Mouse (Mus musculus) limb, embryonic 12.5 days (tissue): ENCODE results near the gene Pls1. TPM values are rescaled to one million over a fixed set of nuclear protein-coding genes. Genes with fewer than 3 reads are reported as not detected.

Experiments
- ATAC-seq: fragments of 200-750 bp; cut with Nextera tagmentation; 2 replicates; pipeline ENCODE4 v1.8.0; 2017; ENCODE audit warnings: low read depth, moderate TSS enrichment; ENCODE audit not compliant: insufficient number of reproducible peaks, insufficient read depth, low FRiP score, low TSS enrichment
- H3K27ac ChIP-seq: fragments of 300-500 bp; sonication (generic); 2 replicates; pipeline ENCODE4 v1.5.1; 2016; ENCODE audit warnings: mild to moderate bottlenecking, moderate library complexity
- H3K27me3 ChIP-seq: fragments of 300-500 bp; sonication (generic); 2 replicates; pipeline ENCODE4 v1.6.1; 2016; ENCODE audit warnings: mild to moderate bottlenecking, moderate library complexity
- H3K36me3 ChIP-seq: fragments of 300-500 bp; sonication (generic); 2 replicates; pipeline ENCODE4 v1.6.1; 2016; ENCODE audit warnings: mild to moderate bottlenecking, moderate library complexity
- H3K4me1 ChIP-seq: fragments of 300-500 bp; sonication (generic); replicated peaks from 2 replicates; pipeline ENCODE4 v1.6.1; 2016
- H3K4me2 ChIP-seq: fragments of 300-500 bp; sonication (generic); 2 replicates; pipeline ENCODE4 v1.6.1; 2016; ENCODE audit warnings: mild to moderate bottlenecking, moderate library complexity
- H3K4me3 ChIP-seq: fragments of 300-500 bp; sonication (generic); replicated peaks from 2 replicates; pipeline ENCODE4 v1.5.1; 2016; ENCODE audit warnings: mild to moderate bottlenecking
- H3K9ac ChIP-seq: fragments of 300-500 bp; sonication (generic); replicated peaks from 2 replicates; pipeline ENCODE4 v1.6.1; 2016; ENCODE audit warnings: mild to moderate bottlenecking, moderate library complexity
- H3K9me3 ChIP-seq: fragments of 300-500 bp; sonication (generic); 2 replicates; pipeline ENCODE4 v1.6.1; 2016; ENCODE audit warnings: mild to moderate bottlenecking, moderate library complexity
- WGBS: fragments of 180-500 bp; shearing (Covaris S2); methylation state at CpG from one replicate; pipeline ENCODE4 v1.1.7; 2016; 5-methylcytosine and 5-hydroxymethylcytosine counted together
- polyA plus RNA-seq: library from polyadenylated mRNA; unstranded; fragments of >200 nt; fragmentation: Nextera tagmentation; extraction: Ambion mirVana; gene quantifications from 2 replicates; pipeline ENCODE4 v1.2.1, GENCODE M21; 2016

Gene Pls1
- polyA plus RNA-seq, 1 experiment from 2014 or later, result 5.1 TPM

- Histone ChIP-seq H3K27me3 (no peaks in the 10 kb centered on the region), H3K27ac (no peak overlapping the region), H3K36me3 (peaks cover 2% of the 10 kb centered on the region; the same call in 1 of the 2 replicates), H3K4me1 (0 out of 2 replicates have a peak, but pooled peaks cover 4% of the 10 kb centered on the region), H3K4me2 (no peak overlapping the region), H3K9me3 (no peaks in the 10 kb centered on the region), H3K9ac (no peak overlapping the region), H3K4me3 (no peak overlapping the region)
- WGBS, result 67% methylated on average over 3 of the region's 3 CpGs
- ATAC-seq, result no peak
These were observed 141.0 kb downstream of the Pls1 start for GRCm38 (mm10) chr9:95704078-95704477.

Other genes starting within 250 kb of the Pls1 start
- 10.4 and 12.8 TPM in 2 replicates for gene Pcolce2, start 207.7 kb downstream of the Pls1 start, polyA plus RNA-seq
- gene Trpc1, start 94.9 kb downstream of the Pls1 start, polyA plus RNA-seq, result 3.8 and 4.5 TPM in 2 replicates
- gene Atr, start 12.3 kb upstream of the Pls1 start, polyA plus RNA-seq, result 26.8 and 28.6 TPM in 2 replicates
- 25.0 and 29.2 TPM in 2 replicates for gene Xrn1, start 109.4 kb upstream of the Pls1 start, polyA plus RNA-seq